Mouse (Mus musculus) MEL (cell line): Measurements from ENCODE around the gene Dact1. TPM values are rescaled to one million over a fixed set of nuclear protein-coding genes. Genes with fewer than 3 reads are reported as not detected.

Experiments
- DNase-seq: peaks from one replicate; pipeline ENCODE4 v3.0.0; 2011; ENCODE audit warnings: low read depth, low spot score
- H3K27ac ChIP-seq: 2 replicates; pipeline ENCODE4 v1.5.1; 2012; ENCODE audit warnings: low read depth, mild to moderate bottlenecking, control low read depth, low read length, moderate library complexity; ENCODE audit not compliant: control insufficient read depth
- H3K27me3 ChIP-seq, 2 experiments: fragments of 150-350 bp in 1 of 2; sonication (generic) in 1 of 2; 2 replicates each; pipeline ENCODE4 v1.6.1; 2012; ENCODE audit warnings: low read length in 2 of 2, mild to moderate bottlenecking in 2 of 2, improper control_type of control experiment in 1 of 2, moderate library complexity in 1 of 2; ENCODE audit not compliant: insufficient read depth in 2 of 2, control insufficient read depth in 1 of 2
- H3K36me3 ChIP-seq, 2 experiments: 2 replicates each; pipeline ENCODE4 v1.6.1; 2012 to 2014; ENCODE audit warnings: low read length in 2 of 2, improper control_type of control experiment in 1 of 2, inconsistent platforms in 1 of 2, mild to moderate bottlenecking in 1 of 2; ENCODE audit not compliant: insufficient read depth in 2 of 2, control insufficient read depth in 1 of 2
- H3K4me1 ChIP-seq, 2 experiments: fragments of 150-350 bp in 1 of 2; sonication (generic) in 1 of 2; 2 replicates each; pipeline ENCODE4 v1.6.1; 2012; ENCODE audit warnings: low read length in 2 of 2, improper control_type of control experiment in 1 of 2, mild to moderate bottlenecking in 1 of 2; ENCODE audit not compliant: insufficient read depth in 2 of 2, control insufficient read depth in 1 of 2
- H3K4me3 ChIP-seq, 2 experiments: fragments of 150-350 bp in 1 of 2; sonication (generic) in 1 of 2; 2 replicates each; pipeline ENCODE4 v1.5.1; 2012; ENCODE audit warnings: low read depth in 2 of 2, low read length in 2 of 2, mild to moderate bottlenecking in 2 of 2, moderate library complexity in 2 of 2, control low read depth in 1 of 2, improper control_type of control experiment in 1 of 2; ENCODE audit not compliant: control insufficient read depth in 1 of 2, insufficient read depth in 1 of 2
- H3K79me2 ChIP-seq: 2 replicates; pipeline ENCODE4 v1.6.1; 2012; ENCODE audit warnings: mild to moderate bottlenecking, low read length, moderate library complexity; ENCODE audit not compliant: control insufficient read depth, poor library complexity, insufficient read depth
- H3K9ac ChIP-seq: 2 replicates; pipeline ENCODE4 v1.6.1; 2012; ENCODE audit warnings: low read depth, mild to moderate bottlenecking, control low read depth, low read length, moderate library complexity; ENCODE audit not compliant: control insufficient read depth, poor library complexity, severe bottlenecking
- H3K9me3 ChIP-seq: fragments of 150-350 bp; sonication (generic); replicated peaks from 2 replicates; pipeline ENCODE4 v1.6.1; 2012; ENCODE audit warnings: mild to moderate bottlenecking, low read length, improper control_type of control experiment, moderate library complexity; ENCODE audit not compliant: insufficient read depth
- BHLHE40 ChIP-seq: IDR thresholded peaks from 2 replicates; pipeline ENCODE4 v1.6.1; 2012; ENCODE audit warnings: low read depth, mild to moderate bottlenecking, inconsistent platforms, low read length, improper control_type of control experiment, borderline replicate concordance
- CHD2 ChIP-seq: IDR thresholded peaks from 2 replicates; pipeline ENCODE4 v1.6.1; 2011; ENCODE audit warnings: low read length, improper control_type of control experiment
- CTCF ChIP-seq, 3 experiments: IDR thresholded peaks in 2 of 3; conservative IDR thresholded peaks in 1 of 3; 2 replicates each; pipeline ENCODE4 v1.5.1; 2011 to 2012; ENCODE audit warnings: low read length in 3 of 3, low read depth in 2 of 3, mild to moderate bottlenecking in 2 of 3, improper control_type of control experiment in 1 of 3, inconsistent platforms in 1 of 3, mixed read lengths in 1 of 3, moderate library complexity in 1 of 3; ENCODE audit not compliant: control insufficient read depth in 1 of 3, insufficient read depth in 1 of 3, poor library complexity in 1 of 3, severe bottlenecking in 1 of 3
- EP300 ChIP-seq, 2 experiments: IDR thresholded peaks; 2 replicates each; pipeline ENCODE4 v1.6.1; 2011; ENCODE audit warnings: improper control_type of control experiment in 2 of 2, low read length in 2 of 2, low read depth in 1 of 2, mild to moderate bottlenecking in 1 of 2
- ETS1 ChIP-seq: IDR thresholded peaks from 2 replicates; pipeline ENCODE4 v1.6.1; 2012; ENCODE audit warnings: low read depth, mild to moderate bottlenecking, inconsistent platforms, low read length, improper control_type of control experiment, moderate library complexity
- GABPA ChIP-seq: IDR thresholded peaks from 2 replicates; pipeline ENCODE4 v1.6.1; 2012; ENCODE audit warnings: low read depth, mild to moderate bottlenecking, inconsistent platforms, low read length, improper control_type of control experiment, moderate library complexity
- HCFC1 ChIP-seq: IDR thresholded peaks from 2 replicates; pipeline ENCODE4 v1.6.1; 2012; ENCODE audit warnings: low read depth, mild to moderate bottlenecking, inconsistent platforms, low read length, improper control_type of control experiment, moderate library complexity
- KAT2A ChIP-seq: conservative IDR thresholded peaks from 2 replicates; pipeline ENCODE4 v1.6.1; 2012; ENCODE audit warnings: low read depth, low read length, improper control_type of control experiment, inconsistent platforms
- MEF2A ChIP-seq: IDR thresholded peaks from 2 replicates; pipeline ENCODE4 v1.6.1; 2014; ENCODE audit warnings: low read depth, mild to moderate bottlenecking, inconsistent platforms, low read length, improper control_type of control experiment; ENCODE audit not compliant: poor library complexity, insufficient replicate concordance, severe bottlenecking; ENCODE audit errors: extremely low read depth
- MYB ChIP-seq: IDR thresholded peaks from 2 replicates; pipeline ENCODE4 v1.6.1; 2011; ENCODE audit warnings: mild to moderate bottlenecking, low read depth, low read length, improper control_type of control experiment
- MYC ChIP-seq: IDR thresholded peaks from 2 replicates; pipeline ENCODE4 v1.6.1; 2011; ENCODE audit warnings: low read depth, mild to moderate bottlenecking, low read length, improper control_type of control experiment, moderate library complexity
- NRF1 ChIP-seq: IDR thresholded peaks from 2 replicates; pipeline ENCODE4 v1.6.1; 2014; ENCODE audit warnings: low read depth, mild to moderate bottlenecking, inconsistent platforms, low read length, improper control_type of control experiment, moderate library complexity; ENCODE audit not compliant: poor library complexity, insufficient read depth, severe bottlenecking
- POLR2AphosphoS2 ChIP-seq: IDR thresholded peaks from 2 replicates; pipeline ENCODE4 v1.6.1; 2011; ENCODE audit warnings: low read length, improper control_type of control experiment
- POLR2AphosphoS5 ChIP-seq: IDR thresholded peaks from 2 replicates; pipeline ENCODE4 v1.6.1; 2012; ENCODE audit warnings: low read depth, borderline replicate concordance, mild to moderate bottlenecking, inconsistent platforms, low read length, moderate library complexity, mixed read lengths
- RCOR1 ChIP-seq: IDR thresholded peaks from 2 replicates; pipeline ENCODE4 v1.6.1; 2012; ENCODE audit warnings: low read depth, mild to moderate bottlenecking, inconsistent platforms, low read length, improper control_type of control experiment
- SIN3A ChIP-seq: IDR thresholded peaks from 2 replicates; pipeline ENCODE4 v1.6.1; 2012; ENCODE audit warnings: low read length, improper control_type of control experiment, inconsistent platforms
- SMC3 ChIP-seq: IDR thresholded peaks from 2 replicates; pipeline ENCODE4 v1.6.1; 2011; ENCODE audit warnings: low read depth, low read length, improper control_type of control experiment
- TBP ChIP-seq: IDR thresholded peaks from 2 replicates; pipeline ENCODE4 v1.8.0; 2011; ENCODE audit warnings: low read depth, low read length, improper control_type of control experiment
- USF2 ChIP-seq, 2 experiments: IDR thresholded peaks; 2 replicates each; pipeline ENCODE4 v1.6.1; 2011 to 2012; ENCODE audit warnings: improper control_type of control experiment in 2 of 2, low read length in 2 of 2, borderline replicate concordance in 1 of 2, inconsistent platforms in 1 of 2, low read depth in 1 of 2, mild to moderate bottlenecking in 1 of 2; ENCODE audit not compliant: insufficient read depth in 1 of 2
- ZC3H11A ChIP-seq: IDR thresholded peaks from 2 replicates; pipeline ENCODE4 v1.6.1; 2012; ENCODE audit warnings: low read depth, mild to moderate bottlenecking, inconsistent platforms, low read length, improper control_type of control experiment
- polyA plus RNA-seq, 2 experiments: library from polyadenylated mRNA; stranded (reverse) in 1 of 2; unstranded in 1 of 2; fragments of >175 nt in 1 of 2; fragments of >200 nt in 1 of 2; gene quantifications; 2 replicates each; pipeline versions ENCODE4 v1.2.1 to v1.2.4; 2012; ENCODE audit warnings: low replicate concordance in 2 of 2, low read depth in 1 of 2; ENCODE audit not compliant: insufficient read length in 2 of 2, insufficient read depth in 1 of 2, missing spikeins in 1 of 2
- total RNA-seq: library from RNA; depleted of rRNA; stranded (reverse); fragments of 300-350 nt; gene quantifications from 2 replicates; pipeline ENCODE4 v1.2.3, GENCODE M21; 2012

The Dact1 gene
- total and polyA plus RNA-seq, 3 experiments, result 0.06 TPM; not detected in 2

GRCm38 (mm10) chr12:71342397-71342796 lies 32.7 kb downstream of the Dact1 start:
- Histone ChIP-seq H3K9ac (no peak overlapping the region), H3K4me1 (peaks cover 0 to 4% of the 10 kb centered on the region in 2 experiments; a peak in 2 of 4 replicates), H3K79me2 (no peaks in the 10 kb centered on the region), H3K27me3 (no peaks in the 10 kb centered on the region), H3K4me3 (no peak overlapping the region), H3K9me3 (no peaks in the 10 kb centered on the region), H3K36me3 (no peaks in the 10 kb centered on the region), H3K27ac (no peak overlapping the region)
- no peak for DNase-seq
- TF ChIP-seq TBP (no peak), CTCF (IDR thresholded peaks at IDR 0.05 in 2 of 3, conservative IDR thresholded peaks at IDR 0.05 in 1 of 3; ENCODE audit: control insufficient read depth in 1 of 3, insufficient read depth in 1 of 3, low read depth in 2 of 3, low read length in 3 of 3, poor library complexity in 1 of 3, severe bottlenecking in 1 of 3) (no peak), POLR2AphosphoS2 (no peak)

- H3K9me3 ChIP-seq, result no peaks in the 10 kb centered on the region
- H3K27ac ChIP-seq, result no peak overlapping the region
- TF ChIP-seq BHLHE40, result no peak
- no peak for TF ChIP-seq POLR2AphosphoS5
- no peak for TF ChIP-seq RCOR1
- TF ChIP-seq CHD2, result no peak
- no peak for TF ChIP-seq TBP
- no peak for TF ChIP-seq SIN3A
- H3K4me3 ChIP-seq, result no peak overlapping the region
- H3K36me3 ChIP-seq, result no peaks in the 10 kb centered on the region
- H3K27me3 ChIP-seq, result no peaks in the 10 kb centered on the region
- H3K9ac ChIP-seq, result no peak overlapping the region
- H3K4me1 ChIP-seq, result no peaks in the 10 kb centered on the region
- no peaks in the 10 kb centered on the region for H3K79me2 ChIP-seq
- no peak for DNase-seq
These were observed 35.8 kb downstream of the Dact1 start for GRCm38 (mm10) chr12:71345471-71345870.

GRCm38 (mm10) chr12:71346071-71346470 lies 36.4 kb downstream of the Dact1 start:
- no peak for TF ChIP-seq NRF1
- no peak for TF ChIP-seq SMC3
- no peak for TF ChIP-seq MYC
- no peak for TF ChIP-seq KAT2A
- TF ChIP-seq ZC3H11A, result no peak
- TF ChIP-seq HCFC1, result no peak
- TF ChIP-seq EP300 (IDR thresholded peaks at IDR 0.05; ENCODE audit: low read depth in 1 of 2, low read length in 2 of 2), result no peak
- no peak for TF ChIP-seq GABPA
- TF ChIP-seq CTCF (IDR thresholded peaks at IDR 0.05 in 2 of 3, conservative IDR thresholded peaks at IDR 0.05 in 1 of 3; ENCODE audit: control insufficient read depth in 1 of 3, insufficient read depth in 1 of 3, low read depth in 2 of 3, low read length in 3 of 3, poor library complexity in 1 of 3, severe bottlenecking in 1 of 3), result no peak
- no peak for TF ChIP-seq MEF2A
- TF ChIP-seq ETS1, result no peak
- TF ChIP-seq MYB, result no peak
- no peak for TF ChIP-seq BHLHE40
- TF ChIP-seq USF2 (IDR thresholded peaks at IDR 0.05; ENCODE audit: borderline replicate concordance in 1 of 2, insufficient read depth in 1 of 2, low read depth in 1 of 2, low read length in 2 of 2), result no peak
- H3K27me3 ChIP-seq, result no peaks in the 10 kb centered on the region
- H3K27ac ChIP-seq, result no peak overlapping the region
- no peaks in the 10 kb centered on the region for H3K79me2 ChIP-seq
- no peak overlapping the region for H3K4me3 ChIP-seq
- H3K4me1 ChIP-seq, result no peaks in the 10 kb centered on the region
- DNase-seq, result no peak
- H3K9me3 ChIP-seq, result no peaks in the 10 kb centered on the region
- H3K36me3 ChIP-seq, result no peaks in the 10 kb centered on the region
- H3K9ac ChIP-seq, result no peak overlapping the region
